Mouse (Mus musculus) cerebellum, adult 18-20 months (tissue): ENCODE measurements at regions not wholly inside any gene's neighbourhood (a gene's known extent, or its start where the extent isn't known, plus 50 kb on each side); places are given as distances from the start of the nearest gene placed in this dataset.

Source experiments
- DNase-seq, 2 experiments: peaks; one replicate each; pipeline ENCODE4 v3.0.0; 2021

GRCm38 (mm10) chr1:90268131-90268691 is 64.4 kb downstream of the Ackr3 start:
- no peak for DNase-seq

GRCm38 (mm10) chr1:90268951-90269350 is 65.2 kb downstream of the Ackr3 start:
- DNase-seq, result no peak

GRCm38 (mm10) chr1:90269836-90270235 is 66.1 kb downstream of the Ackr3 start:
- no peak for DNase-seq

DNA sequence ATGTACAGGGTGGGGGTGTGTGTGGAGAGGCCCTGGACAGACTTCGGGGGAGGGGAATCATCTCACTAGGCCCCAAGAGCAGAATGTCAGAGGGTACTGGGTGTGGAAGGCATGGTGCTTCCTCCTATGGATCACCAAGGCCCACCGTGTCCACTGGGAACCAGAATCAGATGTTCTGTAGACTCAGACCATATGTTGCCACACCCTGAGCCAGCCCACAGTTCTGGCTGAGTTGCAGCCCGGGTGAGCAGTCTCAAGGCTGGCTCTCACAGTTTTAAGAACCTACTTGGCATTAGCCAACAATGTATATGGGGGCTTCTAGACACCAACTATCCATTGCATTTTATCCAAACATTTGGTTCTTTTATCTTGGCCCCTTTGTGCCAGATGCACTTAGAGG is 67.5 kb downstream of the Ackr3 start:
- DNase-seq, result no peak

- DNase-seq, result no peak
Measured at GRCm38 (mm10) chr1:90272411-90272810, 68.6 kb downstream of the Ackr3 start.

DNA sequence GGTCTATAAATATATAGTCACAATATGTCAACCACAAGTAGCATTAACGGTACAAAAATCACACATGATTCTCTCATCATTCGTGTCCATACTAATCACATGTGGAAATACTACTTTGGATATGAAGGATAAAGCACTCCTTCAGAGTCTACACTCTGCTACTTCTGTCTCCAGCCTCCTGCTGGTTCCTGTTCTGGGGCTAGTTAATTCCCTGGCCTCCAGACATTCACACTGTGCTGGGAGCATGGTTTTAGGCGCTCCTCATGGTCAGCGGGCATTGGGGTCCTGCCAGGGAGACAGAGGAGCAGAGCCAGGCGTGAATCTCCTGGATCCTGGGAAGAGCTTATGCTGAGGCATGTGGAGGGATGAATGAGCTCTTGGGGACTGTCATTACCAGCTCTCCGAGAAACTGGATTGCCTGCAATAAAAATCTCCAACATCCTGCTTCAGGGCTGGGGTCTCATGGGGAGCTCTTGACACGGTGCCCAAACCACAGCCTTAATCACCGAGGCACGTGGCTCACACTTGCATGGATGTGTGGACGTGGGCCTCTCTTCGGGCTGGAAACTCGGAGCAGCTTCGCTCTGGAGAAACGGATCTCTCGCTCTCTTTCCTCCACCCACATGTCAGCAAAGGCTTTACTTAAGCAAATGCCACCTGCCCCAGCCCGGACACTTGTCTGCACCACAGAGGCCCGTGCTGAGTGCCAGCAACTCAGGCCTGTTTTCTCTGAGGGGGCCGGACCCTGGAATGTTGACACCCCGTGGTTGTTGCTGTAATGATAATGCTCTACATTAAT is 69.2 kb downstream of the Ackr3 start:
- DNase-seq, result no peak

DNA sequence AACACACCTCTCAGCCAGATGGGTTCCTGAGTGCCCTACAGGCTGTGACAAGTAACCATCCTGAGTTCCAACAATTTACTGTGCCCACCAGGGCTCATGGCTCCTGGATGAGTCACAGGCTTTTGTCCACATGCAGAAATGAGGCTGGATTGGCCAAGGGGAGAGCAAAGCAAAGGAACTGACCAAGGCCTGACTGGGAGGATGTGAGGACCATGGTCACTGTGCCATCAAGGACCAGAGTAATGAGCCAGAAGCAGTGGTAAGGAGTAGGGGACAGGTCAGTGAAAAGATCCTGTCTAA is 69.8 kb downstream of the Ackr3 start:
- no peak for DNase-seq

DNA sequence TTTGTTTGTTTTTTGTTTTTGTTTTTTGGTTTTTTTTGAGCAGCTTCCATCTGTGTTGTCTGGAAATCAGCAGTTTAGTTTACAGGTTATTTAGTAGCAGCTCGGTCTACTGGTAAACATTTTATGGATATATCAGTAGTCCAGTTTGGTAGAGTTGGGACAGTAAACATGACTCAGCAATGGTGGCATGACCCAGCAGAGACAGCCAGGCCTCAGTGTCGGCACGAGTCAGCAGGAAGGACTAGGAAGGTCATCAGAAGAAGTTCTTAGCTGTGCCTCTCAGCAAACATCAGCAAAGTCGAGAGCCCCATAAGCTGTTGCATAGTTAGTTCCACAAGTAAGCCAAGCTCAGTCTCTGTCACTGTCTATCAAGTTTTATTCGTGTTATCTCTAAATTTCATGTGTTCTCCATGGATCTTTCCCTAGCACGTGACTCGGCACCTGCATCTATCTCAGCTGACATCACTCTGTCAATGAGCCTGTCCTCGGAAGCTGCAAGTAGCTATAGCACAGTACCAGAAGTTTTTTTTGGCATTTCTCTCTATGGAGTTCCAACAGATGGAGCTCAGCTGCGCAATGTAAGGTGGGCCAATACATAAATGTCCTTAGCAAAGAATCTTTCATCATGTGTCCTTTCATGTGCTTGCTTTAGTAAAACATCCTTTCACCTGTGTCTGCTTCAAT is 71.3 kb downstream of the Ackr3 start:
- no peak for DNase-seq

DNA sequence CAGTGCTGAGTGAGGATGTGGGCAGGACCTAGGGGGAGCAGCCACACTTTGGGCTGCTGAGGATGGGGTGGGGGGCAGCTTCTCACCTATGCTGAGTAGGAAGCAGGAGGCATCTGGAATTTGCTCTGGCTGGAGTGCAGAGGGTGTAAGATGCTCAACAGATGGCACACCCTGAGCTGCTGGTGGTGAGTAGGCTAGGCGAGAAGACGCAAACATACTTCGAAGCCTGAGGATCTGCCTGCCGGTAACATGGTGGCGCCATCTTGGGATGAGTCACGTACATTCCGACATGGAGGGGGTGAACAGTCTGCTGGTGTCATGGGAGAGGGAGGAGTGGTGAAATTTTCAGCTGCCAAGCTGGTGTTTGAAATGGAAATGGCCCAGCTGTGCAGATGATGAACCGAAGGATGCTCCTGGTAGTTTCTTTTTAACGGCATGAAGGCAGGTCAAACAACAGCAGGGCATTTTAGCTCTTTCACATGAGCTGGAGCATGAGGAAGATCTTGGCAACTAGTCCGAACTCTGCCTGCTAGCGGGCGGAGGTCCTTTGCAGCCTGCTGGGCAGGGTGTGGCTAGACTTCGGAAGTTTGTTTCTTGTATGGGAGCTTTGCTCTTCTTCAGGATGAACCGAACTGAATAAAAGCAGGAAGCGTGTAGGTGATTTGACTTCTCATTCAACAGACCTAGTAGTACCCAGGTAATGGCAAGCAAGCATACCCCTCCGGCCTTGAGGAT is 72.2 kb downstream of the Ackr3 start:
- DNase-seq, result no peak

- DNase-seq, result no peak
Measured at GRCm38 (mm10) chr1:90277486-90278255, 73.9 kb downstream of the Ackr3 start.

DNA sequence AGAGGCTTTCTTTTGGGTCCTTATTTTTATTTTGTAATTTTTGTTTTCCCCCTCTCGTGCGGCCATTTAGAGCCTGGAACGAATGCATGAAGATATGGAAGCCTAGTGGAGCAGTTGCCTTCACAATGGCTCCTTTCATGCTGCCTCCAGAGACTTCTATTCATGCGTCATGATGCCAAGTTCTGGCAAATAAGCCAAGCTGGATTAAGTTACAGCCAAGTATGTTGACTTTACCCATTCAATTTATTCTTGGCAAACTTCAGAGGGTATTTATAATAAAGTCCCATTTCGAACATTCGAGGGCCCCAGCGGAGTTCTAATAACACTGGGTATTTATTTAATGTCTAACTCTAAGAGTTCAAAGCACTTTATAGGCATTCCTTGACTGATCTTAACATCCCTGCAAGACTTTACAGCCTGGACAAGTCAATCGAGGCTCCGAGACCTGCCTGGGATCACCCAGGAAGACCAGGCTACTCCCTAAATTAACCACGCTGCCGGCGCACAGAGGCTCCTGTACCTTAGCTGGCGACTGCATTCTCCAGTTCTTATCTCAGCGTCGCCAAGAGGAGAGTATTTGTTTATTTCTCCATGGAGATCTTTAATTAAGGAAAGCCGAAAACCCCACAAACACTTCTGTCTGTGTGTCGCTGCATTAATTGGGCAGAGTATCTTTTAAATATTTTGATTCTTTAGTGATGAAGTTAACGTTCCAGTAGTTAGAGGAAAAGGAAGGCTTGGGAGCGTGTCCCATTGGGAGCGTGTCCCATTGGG is 75.5 kb downstream of the Ackr3 start:
- no peak for DNase-seq

DNA sequence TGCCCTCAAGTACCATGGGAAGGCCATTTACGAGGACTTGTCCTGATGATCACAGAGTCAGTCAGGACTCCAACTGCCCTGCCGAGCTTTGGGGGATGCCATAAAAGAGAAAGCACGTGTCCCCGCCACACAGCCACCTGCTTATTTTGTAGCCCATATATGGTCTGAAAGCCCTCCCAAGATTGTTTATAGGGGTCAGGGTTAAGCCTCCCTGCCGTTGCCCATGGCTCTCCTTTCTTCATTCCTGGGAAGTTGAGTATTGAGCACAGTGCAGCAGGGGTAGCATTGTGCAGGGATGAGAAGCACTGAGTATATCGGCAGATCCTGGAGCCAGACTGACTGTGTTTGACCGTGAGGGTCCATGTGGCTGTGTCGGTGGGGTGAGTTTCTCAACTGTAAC is 76.4 kb downstream of the Ackr3 start:
- DNase-seq, result no peak

GRCm38 (mm10) chr1:90281255-90281654 is 77.5 kb downstream of the Ackr3 start:
- DNase-seq, result no peak

DNA sequence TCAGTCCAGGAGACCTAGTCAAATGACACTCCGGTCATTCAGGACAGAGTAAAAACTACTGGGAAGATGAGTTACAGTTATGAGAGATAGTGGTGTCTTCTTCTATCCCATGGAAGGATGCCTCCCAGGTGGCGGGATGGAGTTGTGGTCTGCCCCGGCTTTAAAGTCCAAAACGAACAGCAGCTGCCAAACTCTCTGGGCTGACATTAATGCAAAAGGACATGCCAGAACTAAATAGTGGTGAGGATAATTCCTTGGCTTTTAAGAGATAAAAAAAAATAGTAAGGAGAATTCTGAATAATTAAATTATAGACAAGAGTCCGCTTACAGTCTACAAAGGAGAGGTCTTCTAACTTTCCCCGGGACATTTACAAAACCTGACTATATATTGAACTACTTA is 78.2 kb downstream of the Ackr3 start:
- no peak for DNase-seq

DNA sequence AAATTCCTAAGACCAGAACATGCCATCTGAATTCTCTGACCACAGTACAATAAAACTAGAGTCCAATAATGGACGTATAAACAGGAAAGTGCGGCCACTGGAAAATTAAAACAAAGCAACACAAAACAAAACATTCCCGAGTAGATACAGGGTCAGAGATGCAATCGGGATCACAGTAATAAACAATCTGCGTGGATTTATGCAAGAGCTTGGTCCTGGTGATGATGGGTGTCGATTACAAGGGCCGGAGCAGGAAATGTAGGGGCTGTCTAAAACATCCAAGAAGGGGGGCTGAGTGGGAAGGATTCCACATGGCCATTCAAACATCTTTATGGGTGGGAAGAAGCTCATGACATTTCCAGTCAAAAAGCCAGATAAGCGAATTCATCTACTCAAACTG is 78.6 kb downstream of the Ackr3 start:
- no peak for DNase-seq

DNA sequence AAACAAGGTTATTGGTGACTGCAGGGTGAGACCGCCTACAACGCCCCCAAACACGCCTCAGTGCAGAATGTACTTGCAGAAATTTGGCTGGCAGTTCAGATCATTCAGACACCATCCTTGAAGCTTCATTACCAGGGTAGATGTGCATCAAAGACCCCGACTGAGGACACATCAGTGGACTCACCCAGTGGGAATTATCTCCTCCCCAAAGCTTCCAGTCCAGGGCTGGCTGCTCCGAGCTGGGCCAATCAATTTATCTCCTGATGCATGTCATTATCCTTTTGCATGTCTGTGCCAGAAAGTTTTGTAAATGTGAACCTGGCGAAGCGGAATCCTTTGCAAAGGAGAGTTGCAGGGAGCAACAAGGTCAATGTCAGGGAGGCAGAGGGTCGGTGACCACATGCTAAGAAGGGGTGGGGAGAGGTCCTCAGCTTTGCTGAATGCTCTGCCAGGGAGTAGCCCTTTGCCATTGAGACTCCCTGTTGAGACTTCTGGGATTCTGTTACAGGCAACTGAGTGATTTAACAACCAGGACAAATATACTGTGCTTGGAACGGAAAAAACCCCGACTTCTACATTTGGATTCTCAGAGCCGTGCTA is 79.5 kb downstream of the Ackr3 start:
- DNase-seq, result no peak

DNA sequence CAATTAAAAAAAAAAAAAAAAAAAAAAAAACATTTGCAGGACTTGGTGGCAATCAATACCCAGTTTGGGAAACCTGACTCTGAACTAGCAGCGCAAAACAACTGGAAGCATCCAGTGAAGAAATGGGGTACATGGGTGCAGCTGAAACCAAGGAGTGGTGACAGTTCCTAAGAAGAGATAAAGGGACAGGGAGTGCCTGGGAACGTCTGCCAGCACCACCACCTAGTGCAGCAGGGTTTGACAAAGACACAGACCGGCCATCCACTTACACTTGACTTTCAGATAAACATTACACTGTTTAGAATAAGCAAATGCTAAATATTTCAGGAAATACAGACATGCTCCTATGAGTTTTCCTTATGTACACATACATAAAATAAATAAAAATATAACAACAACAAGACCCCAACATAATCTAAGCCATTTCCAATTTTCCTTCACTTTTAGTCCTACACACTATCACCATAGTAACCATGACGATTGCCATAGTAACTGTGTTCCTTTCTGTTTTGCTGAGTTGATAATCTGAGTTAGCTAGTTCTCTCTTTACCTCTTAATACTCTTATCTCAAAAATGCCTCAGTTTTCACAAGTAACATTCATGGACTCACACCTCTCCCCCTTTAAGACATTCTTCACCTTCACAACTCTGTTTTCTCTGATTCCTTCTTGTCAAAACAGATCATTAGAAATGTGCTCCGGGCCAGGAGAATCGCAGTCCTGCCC is 80.3 kb downstream of the Ackr3 start:
- DNase-seq, result no peak

DNA sequence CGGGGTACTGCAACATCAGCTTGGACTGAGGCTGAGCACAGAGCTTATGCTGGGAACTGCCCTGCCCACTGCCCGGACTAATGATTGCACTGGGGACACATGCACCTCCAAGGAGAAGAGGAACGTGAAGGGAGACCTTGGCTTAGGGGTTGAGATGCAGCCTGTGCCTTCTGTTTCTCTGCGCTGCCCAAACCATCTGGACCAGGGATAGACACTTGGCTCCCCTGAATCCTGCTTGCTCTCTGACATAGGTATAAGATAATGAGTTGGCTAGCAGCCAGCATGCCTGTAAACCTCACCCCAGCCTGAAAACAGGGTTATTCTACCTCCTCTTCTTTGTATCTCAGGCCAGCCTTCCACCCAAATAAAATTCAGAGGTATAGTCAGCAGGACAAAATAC is 81.5 kb downstream of the Ackr3 start:
- DNase-seq, result peak; percentile 38 to 51

DNA sequence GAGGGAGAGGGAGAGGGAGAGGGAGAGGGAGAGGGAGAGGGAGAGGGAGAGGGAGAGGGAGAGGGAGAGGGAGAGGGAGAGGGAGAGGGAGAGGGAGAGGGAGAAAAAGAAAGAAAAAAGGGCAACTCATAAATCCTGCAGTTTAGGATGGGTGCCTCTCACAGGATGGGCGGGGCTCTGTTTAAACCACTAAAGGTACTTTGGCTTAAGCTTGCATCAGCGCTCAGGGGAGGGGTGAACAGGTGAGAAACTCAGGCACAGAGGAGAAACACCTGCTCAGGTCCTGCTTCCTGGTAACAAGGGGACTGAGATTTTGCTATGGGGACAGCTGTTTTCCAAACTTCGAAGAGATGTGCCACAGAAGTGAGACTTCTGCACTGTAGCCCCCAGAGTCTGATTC is 83.5 kb downstream of the Ackr3 start:
- no peak for DNase-seq

- DNase-seq, result no peak
Measured at GRCm38 (mm10) chr1:90288892-90289731, 85.3 kb downstream of the Ackr3 start.
